Mouse (Mus musculus) intestine, embryonic 14.5 days (tissue): ENCODE data around the gene Scrn1. TPM values are rescaled to one million over a fixed set of nuclear protein-coding genes. Genes with fewer than 3 reads are reported as not detected.

ENCODE experiments used
- ATAC-seq: fragments of 200-750 bp; cut with Nextera tagmentation; replicated peaks from 2 replicates; pipeline ENCODE4 v1.8.0; 2017; ENCODE audit warnings: low read depth, moderate number of reproducible peaks, moderate TSS enrichment, moderate library complexity; ENCODE audit not compliant: low FRiP score, low TSS enrichment
- DNase-seq: peaks from one replicate; pipeline ENCODE4 v3.0.0-alpha.2; 2018; ENCODE audit warnings: low spot score
- H3K27ac ChIP-seq: fragments of 300-500 bp; sonication (generic); 2 replicates; pipeline ENCODE4 v1.5.1; 2014; ENCODE audit warnings: low read depth, mild to moderate bottlenecking, control low read depth
- H3K27me3 ChIP-seq: fragments of 300-500 bp; sonication (generic); replicated peaks from 2 replicates; pipeline ENCODE4 v1.6.1; 2014; ENCODE audit warnings: low read length, control low read depth; ENCODE audit not compliant: control insufficient read depth, insufficient read depth
- H3K36me3 ChIP-seq: fragments of 300-500 bp; sonication (generic); 2 replicates; pipeline ENCODE4 v1.6.1; 2014; ENCODE audit warnings: low read length, control low read depth; ENCODE audit not compliant: control insufficient read depth, insufficient read depth
- H3K4me1 ChIP-seq: fragments of 300-500 bp; sonication (generic); replicated peaks from 2 replicates; pipeline ENCODE4 v1.6.1; 2014; ENCODE audit warnings: low read length, control low read depth, mixed read lengths; ENCODE audit not compliant: control insufficient read depth, insufficient read depth
- H3K4me2 ChIP-seq: fragments of 300-500 bp; sonication (generic); 2 replicates; pipeline ENCODE4 v1.6.1; 2014; ENCODE audit warnings: low read length
- H3K4me3 ChIP-seq: fragments of 300-500 bp; sonication (generic); 2 replicates; pipeline ENCODE4 v1.5.1; 2014; ENCODE audit warnings: low read depth, low read length, control low read depth, mixed read lengths
- H3K9ac ChIP-seq: fragments of 300-500 bp; sonication (generic); 2 replicates; pipeline ENCODE4 v1.6.1; 2014; ENCODE audit warnings: mild to moderate bottlenecking, low read length
- H3K9me3 ChIP-seq: fragments of 300-500 bp; sonication (generic); 2 replicates; pipeline ENCODE4 v1.6.1; 2016; ENCODE audit warnings: low read length, control low read depth; ENCODE audit not compliant: control insufficient read depth
- WGBS: fragments of 180-500 bp; shearing (Covaris S2); extraction: QIAGEN DNeasy Blood & Tissue Kit; methylation state at CpG from one replicate; pipeline ENCODE4 v1.1.7; 2014; 5-methylcytosine and 5-hydroxymethylcytosine counted together
- polyA plus RNA-seq: library from polyadenylated mRNA; unstranded; fragments of >200 nt; fragmentation: Nextera tagmentation; extraction: Ambion mirVana; gene quantifications from 2 replicates; pipeline ENCODE4 v1.2.1, GENCODE M21; 2014

Scrn1 gene
- polyA plus RNA-seq, 1 experiment from 2014 or later, result 9.5 TPM

DNA sequence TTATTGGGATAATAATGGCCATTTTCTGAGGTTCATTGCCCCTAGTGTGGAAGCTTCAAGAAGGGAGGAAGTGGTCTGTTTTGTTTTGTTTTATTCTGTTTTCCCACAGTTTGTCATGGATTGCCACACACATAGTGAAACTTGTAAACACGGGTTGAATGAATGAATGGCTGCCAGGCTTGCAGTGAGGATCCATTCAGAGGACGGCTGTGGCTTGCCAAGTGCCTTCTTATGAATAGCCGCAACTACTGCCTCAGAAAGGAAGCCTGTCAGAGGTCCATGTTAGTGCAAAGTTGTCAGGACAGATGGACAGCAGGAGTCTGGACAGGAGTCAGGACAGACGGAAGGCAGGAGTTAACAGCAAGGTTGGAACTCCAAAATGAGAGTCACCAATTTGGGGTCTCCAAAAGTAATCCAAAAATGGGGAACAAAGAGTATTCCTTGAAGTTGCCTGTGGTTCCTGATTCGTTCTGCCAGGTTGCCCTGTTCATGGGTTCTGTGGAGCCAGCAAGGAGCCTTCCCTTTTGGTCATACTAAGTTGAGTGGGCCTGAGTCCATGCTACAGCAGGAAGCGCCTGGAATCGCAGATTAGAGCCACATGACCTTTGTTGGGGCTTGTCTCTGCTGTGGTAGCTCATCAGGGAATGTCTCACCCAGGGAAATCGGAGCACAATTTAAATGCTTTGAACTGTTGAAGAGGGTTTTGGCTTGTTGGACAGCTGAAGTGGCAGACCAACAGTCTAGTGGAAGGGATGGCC lies 102.4 kb downstream of the Scrn1 start:
- no peak overlapping the region for H3K4me2 ChIP-seq
- H3K36me3 ChIP-seq, result no peaks in the 10 kb centered on the region
- no peak overlapping the region for H3K4me3 ChIP-seq
- no peaks in the 10 kb centered on the region for H3K4me1 ChIP-seq
- no peak overlapping the region for H3K27ac ChIP-seq
- H3K9ac ChIP-seq, result no peak overlapping the region
- H3K9me3 ChIP-seq, result no peaks in the 10 kb centered on the region
- WGBS, result 67% methylated on average over 8 of the region's 8 CpGs
- no peaks in the 10 kb centered on the region for H3K27me3 ChIP-seq
- no peak for DNase-seq
- ATAC-seq, result no peak

- Histone ChIP-seq H3K27me3 (no peaks in the 10 kb centered on the region), H3K27ac (no peak overlapping the region), H3K36me3 (no peaks in the 10 kb centered on the region), H3K9me3 (no peaks in the 10 kb centered on the region), H3K4me3 (no peak overlapping the region), H3K9ac (no peak overlapping the region), H3K4me2 (no peak overlapping the region), H3K4me1 (no peaks in the 10 kb centered on the region)
- no peak for DNase-seq
- WGBS, result 85% methylated on average over 6 of the region's 6 CpGs
- no peak for ATAC-seq
Measured at GRCm38 (mm10) chr6:54462766-54463165, 103.5 kb downstream of the Scrn1 start.

DNA sequence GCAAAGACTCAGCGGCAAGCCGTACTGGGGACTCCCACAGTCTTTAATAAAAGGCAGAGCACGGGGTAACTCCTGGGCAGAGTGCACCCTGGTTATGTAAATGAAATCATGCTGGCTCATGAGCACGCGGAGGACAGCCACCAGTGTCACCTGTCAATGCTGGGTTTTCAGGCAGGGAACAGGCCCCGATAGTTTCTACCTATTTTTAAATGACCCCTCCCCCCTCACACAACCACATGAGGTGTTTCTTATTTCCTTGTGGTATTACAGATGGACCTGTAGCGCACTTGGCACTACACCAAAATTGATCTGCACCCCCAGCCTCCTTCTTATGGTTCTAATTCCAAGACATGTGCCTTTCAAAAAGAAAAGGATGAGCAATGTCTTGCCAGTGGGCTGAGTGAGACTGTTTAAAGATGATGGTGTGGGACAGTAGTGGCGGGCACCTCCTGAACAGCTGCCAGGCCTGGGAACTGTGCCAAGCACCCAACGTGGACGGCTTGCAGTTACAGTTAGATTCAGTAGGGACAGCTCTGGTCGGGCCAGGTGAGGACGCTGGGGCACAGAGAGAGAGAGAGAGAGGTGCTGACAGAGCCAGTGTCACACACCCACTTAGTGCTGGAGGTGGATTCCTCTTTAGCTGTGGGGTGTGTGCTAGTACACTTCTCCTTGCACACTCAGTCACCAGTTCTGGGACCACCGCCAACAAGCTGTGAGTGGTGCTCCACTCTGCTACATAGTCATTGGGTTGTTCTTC lies 105.2 kb downstream of the Scrn1 start:
- H3K27me3 ChIP-seq, result no peaks in the 10 kb centered on the region
- no peaks in the 10 kb centered on the region for H3K4me1 ChIP-seq

DNA sequence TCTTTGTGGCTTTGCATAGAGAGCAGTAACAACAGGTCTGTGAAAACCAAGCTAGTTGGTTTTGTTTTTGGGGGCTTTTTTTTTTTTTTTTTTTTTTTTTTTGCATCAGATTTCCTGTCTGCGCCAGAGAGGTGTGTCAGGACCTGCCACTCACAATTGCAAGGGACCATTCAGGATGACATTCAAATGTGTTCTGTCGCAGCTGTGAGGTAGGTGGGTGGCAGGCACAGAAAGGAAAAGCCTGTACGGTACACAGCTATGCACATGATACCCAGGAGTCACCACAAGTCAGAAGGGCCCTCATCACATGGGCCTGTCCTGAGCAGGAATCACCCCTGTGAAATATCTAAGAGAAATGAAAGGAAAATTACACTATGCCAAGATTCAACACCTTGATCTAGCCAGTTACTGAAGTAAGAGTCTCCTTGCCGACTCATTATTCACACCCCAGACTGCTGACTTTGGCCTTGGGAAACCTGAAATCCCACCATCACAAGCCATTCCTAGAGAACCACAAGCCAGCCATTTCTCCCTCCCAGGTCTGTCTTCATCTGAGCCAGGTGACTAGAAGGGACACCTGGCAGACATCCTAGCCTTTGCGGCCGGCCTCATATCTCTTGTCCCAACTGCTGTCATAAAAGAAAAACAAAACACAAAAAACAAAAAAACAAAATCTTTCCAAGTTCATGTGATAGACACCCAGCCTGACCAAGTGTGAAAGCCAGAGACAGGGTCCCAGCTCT lies 105.9 kb downstream of the Scrn1 start:
- H3K4me1 ChIP-seq, result no peaks in the 10 kb centered on the region
- ATAC-seq, result no peak
- no peak for DNase-seq
- H3K27me3 ChIP-seq, result no peaks in the 10 kb centered on the region
- H3K4me3 ChIP-seq, result no peak overlapping the region
- H3K4me2 ChIP-seq, result no peak overlapping the region
- H3K27ac ChIP-seq, result no peak overlapping the region
- H3K9me3 ChIP-seq, result no peaks in the 10 kb centered on the region
- H3K36me3 ChIP-seq, result no peaks in the 10 kb centered on the region
- no peak overlapping the region for H3K9ac ChIP-seq
- 83% methylated on average over 6 of the region's 6 CpGs for WGBS

More for the DNA sequence above, 105.2 kb downstream of the Scrn1 start:
- DNase-seq, result no peak
- WGBS, result 80% methylated on average over 13 of the region's 13 CpGs
- Histone ChIP-seq H3K4me2 (no peak overlapping the region), H3K4me3 (no peak overlapping the region), H3K9ac (no peak overlapping the region), H3K9me3 (no peaks in the 10 kb centered on the region), H3K36me3 (no peaks in the 10 kb centered on the region), H3K27ac (no peak overlapping the region)
- ATAC-seq, result no peak

DNA sequence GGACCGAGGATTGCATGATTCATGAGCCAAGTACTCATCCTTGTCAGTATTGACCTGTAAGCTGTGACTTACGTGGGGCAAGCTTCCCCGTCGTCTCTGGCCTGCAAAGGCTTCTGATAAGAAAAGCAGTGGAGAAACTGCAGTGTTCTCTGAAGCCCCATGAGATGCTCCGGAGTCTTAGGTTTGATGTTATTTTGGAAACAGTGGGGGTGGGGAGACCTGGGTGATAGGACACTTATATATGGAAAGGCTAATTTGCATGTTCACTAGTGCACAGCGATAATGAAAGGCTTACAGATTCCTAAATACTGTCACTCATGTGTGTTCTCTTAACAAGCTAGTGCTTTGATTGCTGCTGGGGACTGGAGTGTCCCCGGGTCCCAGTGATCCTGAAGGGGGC lies 106.6 kb downstream of the Scrn1 start:
- no peak overlapping the region for H3K4me3 ChIP-seq
- no peaks in the 10 kb centered on the region for H3K27me3 ChIP-seq
- 52% methylated on average over 7 of the region's 7 CpGs for WGBS
- no peaks in the 10 kb centered on the region for H3K9me3 ChIP-seq
- DNase-seq (no peak), ATAC-seq (no peak)
- no peaks in the 10 kb centered on the region for H3K36me3 ChIP-seq
- H3K4me1 ChIP-seq, result no peaks in the 10 kb centered on the region
- H3K27ac ChIP-seq, result no peak overlapping the region
- no peak overlapping the region for H3K4me2 ChIP-seq
- H3K9ac ChIP-seq, result no peak overlapping the region

Other genes starting within 250 kb of the Scrn1 start
- gene Prr15, start 240.7 kb downstream of the Scrn1 start, polyA plus RNA-seq, result 8.6 and 10.2 TPM in 2 replicates
- gene Wipf3, start 136.9 kb downstream of the Scrn1 start, polyA plus RNA-seq, result 1.2 and 1.7 TPM in 2 replicates
- 10.8 and 12.2 TPM in 2 replicates for gene Plekha8, start 28.6 kb upstream of the Scrn1 start, polyA plus RNA-seq
- 24.6 and 26.2 TPM in 2 replicates for gene Fkbp14, start 30.8 kb upstream of the Scrn1 start, polyA plus RNA-seq
- gene Mturn, start 115.1 kb upstream of the Scrn1 start, polyA plus RNA-seq, result 9.9 and 10.4 TPM in 2 replicates